Mouse (Mus musculus) B cell, adult 2 months (primary cell): ENCODE results near the gene Baiap2.

Source experiments
- DNase-seq, 2 experiments: peaks; one replicate each; pipeline ENCODE4 v3.0.0; 2022

The Baiap2 gene

GRCm38 (mm10) chr11:119920668-119921067 lies 21.9 kb upstream of the Baiap2 start:
- no peak for DNase-seq

- DNase-seq, result no peak
Measured at GRCm38 (mm10) chr11:119925176-119925575, 17.4 kb upstream of the Baiap2 start.

GRCm38 (mm10) chr11:119926762-119927161 lies 15.8 kb upstream of the Baiap2 start:
- DNase-seq, result no peak

DNA sequence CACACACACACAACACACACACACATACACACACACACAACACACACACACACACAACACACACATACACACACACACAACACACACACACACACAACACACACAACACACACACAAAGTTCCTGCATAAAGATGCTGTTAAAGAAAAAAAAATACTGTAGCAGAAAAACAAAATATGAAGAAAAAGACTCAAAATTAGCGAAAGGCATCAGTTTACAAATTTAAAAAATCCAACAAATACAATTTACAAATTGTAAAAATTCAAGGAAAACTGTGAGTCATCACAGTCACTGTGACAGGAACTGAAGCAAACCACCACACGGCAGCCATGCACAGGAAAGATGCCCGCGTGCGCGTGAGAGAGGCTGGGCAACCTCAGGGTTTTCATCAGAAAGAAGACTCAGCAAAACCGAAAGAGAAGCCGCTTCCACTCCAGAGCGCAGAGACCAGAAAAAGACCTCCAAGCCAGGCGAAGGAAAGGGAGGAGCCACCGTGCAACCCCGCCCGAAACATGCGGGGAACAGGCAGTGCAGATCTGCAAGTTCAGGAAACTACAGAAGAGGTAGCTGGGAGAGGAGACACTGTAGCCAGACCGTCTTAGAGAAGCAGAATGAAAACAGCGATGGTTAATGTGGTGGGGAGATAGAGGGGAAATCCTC lies 14.4 kb upstream of the Baiap2 start:
- DNase-seq, result peak; percentile 71 to 72

- DNase-seq, result no peak
Measured at GRCm38 (mm10) chr11:119929603-119930265, 12.8 kb upstream of the Baiap2 start.

DNA sequence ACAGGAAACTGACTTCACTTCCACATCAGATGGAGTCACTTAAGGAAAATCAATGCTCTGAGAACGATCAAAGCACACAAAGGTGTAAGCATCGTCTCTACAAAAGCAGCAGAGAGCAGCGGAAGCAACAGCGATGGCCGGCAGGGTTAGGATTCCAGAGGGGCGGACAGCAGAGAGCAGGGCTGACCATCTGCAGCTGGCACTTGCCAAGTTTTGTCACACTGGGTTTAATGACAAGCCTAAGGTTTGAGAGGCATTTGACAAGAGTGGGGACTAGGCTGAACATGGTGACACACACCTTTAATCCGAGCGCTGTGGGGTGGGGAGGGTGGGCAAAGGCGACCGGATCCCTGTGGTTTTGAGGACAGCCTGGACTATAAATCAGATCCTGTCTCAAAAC lies 10.8 kb upstream of the Baiap2 start:
- DNase-seq, result no peak

- no peak for DNase-seq
Measured at GRCm38 (mm10) chr11:119933142-119933541, 9.4 kb upstream of the Baiap2 start.

- DNase-seq, result peak in 1 of 2 experiments; percentile 30
Measured at GRCm38 (mm10) chr11:119933819-119934583, 8.6 kb upstream of the Baiap2 start.

DNA sequence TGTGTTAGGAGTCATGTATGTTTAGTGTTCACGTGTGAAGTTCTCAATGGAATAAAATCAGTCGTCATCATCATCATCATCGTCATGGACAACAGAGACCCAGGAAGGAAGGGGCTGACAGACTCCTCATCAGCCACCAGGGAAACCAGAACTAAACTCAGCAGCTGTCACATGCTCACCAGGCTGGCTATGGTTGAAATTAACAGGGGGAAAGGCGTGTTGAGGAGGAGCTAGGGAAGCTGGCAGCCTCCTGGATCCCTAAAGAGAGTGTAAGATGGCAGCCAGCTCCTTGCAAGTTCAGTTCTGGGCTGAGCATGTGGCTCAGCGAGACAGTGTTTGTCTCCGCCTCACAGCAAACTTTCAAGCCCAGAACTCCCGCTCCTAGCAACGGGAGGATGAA lies 7.8 kb upstream of the Baiap2 start:
- no peak for DNase-seq

DNA sequence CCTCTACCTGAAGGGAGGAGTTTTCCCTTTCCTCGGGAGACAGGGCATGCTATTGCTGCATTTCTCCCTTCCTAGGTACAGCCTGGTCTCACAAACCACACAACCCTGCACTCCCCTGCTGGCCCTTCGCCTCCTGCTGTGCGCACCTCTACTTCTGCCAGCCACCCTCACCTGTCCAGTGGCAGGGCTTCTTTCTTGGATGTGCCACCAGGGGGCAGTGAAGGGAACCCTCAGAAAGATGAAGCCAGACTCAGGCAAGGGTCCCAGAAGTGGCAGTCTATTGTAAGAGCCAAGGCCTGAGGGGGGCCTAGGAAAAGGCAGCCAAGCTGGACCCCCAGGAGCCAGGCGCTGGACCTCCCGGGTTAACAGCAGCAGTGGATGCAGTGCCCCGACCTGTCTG lies 7.1 kb upstream of the Baiap2 start:
- DNase-seq, result peak; percentile 83 to 85

- DNase-seq, result no peak
Measured at GRCm38 (mm10) chr11:119936456-119936855, 6.1 kb upstream of the Baiap2 start.

DNA sequence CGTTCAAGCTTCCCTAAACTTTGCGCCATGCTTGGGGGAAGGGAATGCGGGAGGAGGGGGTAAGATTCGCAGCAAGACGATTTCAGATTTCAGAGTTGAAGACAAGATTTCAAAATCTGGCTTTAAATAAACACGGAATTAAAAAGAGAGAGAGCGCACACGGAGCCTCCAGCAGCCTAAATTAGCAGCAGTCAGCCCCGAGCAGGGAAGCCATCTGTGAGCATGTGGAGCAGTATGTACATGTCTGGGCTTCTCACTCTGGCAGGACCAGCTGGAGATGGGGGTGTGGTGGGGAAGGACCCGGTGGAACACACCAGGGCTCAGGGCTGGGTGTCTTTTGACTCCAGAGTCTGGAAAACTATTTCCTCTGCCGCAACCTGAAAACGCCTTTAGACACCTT lies 5.3 kb upstream of the Baiap2 start:
- DNase-seq, result no peak

DNA sequence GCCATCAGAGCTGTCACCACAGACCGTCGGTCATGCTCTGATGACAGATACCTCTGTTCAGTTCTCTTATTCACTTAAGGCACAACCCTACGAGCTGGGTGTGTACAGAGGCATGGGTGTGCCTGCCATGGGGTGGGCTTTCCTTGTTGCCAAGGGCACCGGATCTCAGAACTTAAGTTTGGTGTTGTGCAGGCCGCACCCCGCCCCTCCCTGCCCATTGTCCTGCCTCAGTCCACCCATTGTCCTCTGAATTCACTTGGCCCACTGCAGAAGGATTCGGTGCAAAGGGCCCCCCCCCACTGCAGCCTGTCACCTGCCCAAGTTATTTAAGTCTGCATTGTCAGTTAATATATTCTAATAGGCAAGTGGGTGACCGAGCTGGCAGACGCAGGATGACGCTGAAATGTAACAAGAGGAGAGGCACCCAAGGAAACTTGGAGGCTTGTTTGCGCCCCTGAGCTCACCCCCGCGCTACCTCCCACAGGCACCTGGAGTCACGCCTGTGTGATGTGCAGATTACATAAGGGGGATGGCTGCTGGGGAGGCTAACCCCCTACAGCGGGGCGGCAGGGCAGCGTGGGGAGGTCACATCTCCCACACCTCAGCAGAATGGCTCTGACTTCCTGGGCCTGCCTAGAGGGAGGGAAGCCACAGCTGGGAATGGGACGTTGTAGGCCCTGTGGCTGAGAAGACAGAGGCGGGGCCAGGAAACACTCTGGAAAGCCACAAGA lies 4.6 kb upstream of the Baiap2 start:
- no peak for DNase-seq

DNA sequence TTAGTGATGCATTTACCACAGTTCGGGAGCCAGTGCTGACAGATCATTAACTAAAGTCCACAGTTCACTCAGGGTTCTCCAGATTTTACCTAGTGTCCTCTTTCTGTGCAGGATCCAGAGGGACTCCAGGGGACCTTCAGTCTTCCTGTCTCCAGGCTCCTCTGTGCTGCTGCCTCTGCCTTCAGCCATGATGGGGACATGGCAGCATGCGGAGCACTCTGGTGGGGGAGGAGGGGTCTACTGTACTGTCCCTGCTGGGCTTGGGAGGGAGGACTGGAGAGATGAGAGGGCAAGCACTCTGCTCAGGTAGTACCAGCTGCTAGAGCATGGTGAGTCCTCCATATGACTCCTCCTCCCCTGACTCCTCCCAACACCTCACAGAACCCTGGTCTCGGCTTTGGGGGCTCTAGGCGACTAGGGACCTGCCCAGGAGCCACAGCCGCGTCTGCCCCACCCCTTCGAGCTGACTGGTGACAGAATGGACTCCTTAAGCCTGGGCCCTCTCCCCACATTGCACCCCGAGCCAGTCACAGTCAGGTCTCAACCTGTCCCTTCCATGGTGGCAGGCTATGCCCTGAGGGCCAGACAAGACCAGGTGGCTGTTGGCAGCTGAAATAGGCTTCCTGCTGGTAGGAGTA lies 3.4 kb upstream of the Baiap2 start:
- DNase-seq, result no peak

DNA sequence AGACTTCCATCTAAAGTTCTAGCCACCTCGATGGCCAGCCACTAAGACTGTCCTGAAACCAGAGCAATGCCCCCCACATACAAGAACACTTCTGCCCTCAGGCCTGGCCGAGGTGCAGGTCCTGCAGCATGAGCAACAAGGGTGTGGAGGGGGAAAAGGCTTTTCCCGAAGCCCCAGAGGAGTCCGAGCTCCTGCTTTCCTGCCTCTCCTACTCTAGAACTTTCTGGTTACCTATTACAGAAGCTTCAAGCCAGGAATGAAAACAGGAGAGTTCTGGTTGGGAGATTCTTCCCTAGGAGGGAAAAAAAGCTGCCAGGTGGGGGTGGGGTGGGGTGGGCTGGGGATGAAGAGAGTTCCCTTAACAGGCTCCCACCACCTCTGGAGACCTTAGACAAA lies 2.9 kb upstream of the Baiap2 start:
- DNase-seq, result no peak

DNA sequence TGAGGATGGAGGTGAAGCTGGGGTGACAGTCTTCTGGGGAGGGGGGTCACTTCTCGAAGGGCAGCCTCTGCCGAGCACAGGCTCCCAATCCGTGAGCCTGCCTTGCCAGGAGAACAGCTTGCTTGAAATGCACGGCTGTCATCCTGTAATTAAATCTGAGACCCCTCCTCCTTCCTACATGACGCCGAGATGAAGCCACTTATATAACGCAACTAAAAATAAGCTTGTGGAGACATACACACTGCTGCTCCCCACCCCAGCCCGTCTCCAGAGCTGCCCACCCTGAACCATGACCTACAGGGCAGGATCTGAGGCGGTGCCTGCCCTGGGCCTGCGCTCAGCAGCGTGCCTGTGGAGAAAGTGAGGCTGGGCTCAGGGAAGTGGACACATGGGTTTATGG lies 2.4 kb upstream of the Baiap2 start:
- no peak for DNase-seq

DNA sequence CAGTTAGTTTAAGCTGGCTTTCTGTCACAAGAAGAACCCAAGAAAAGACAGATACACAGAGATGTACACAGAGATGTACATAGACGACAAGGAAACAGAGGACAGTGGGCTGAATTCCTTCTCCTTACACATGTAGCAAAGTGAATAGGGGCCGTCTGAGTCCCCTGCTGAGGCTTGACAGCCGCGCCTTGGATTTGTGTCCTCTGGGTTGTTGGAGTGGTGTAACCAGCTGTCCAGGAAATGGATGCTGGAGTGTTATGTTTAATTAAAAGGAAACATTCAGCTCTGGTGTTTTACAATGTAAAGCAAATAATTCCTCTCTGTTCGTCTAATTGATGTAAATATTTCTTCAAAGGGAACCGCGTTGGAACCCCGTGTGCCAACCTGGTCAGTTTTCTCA lies 769 bp upstream of the Baiap2 start:
- no peak for DNase-seq

GRCm38 (mm10) chr11:119942201-119942726 lies 299 bp upstream of the Baiap2 start:
- no peak for DNase-seq

DNA sequence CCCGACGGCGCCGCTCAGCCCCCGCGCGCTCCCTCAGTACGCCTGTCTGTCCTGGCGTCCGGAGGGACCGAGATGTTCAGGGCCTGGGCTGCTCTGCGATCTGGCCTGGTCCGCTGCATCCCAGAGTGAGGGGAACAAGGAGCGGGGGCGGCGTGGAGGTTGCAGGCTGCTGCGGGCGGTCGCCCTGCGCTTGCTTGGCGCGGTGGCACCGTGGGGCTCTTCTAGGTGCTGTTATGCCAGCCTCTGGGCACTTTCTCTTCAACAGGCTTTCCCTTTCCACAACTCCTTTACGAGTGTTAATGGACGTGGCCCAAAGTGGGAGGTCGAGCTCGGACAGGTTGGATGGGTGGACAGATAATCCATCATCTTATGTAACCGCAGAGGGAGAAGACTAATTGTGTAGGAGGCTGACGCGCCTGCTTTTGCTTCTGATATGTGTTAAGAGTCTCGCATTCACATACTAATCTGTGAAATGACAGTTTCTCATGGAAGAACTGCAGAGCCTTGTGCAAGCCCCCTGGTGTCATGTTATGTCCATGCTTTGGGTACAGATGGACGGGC lies 945 bp downstream of the Baiap2 start:
- peak; percentile 50 to 52 for DNase-seq

- no peak for DNase-seq
Measured at GRCm38 (mm10) chr11:119945343-119945742, 2.8 kb downstream of the Baiap2 start.

DNA sequence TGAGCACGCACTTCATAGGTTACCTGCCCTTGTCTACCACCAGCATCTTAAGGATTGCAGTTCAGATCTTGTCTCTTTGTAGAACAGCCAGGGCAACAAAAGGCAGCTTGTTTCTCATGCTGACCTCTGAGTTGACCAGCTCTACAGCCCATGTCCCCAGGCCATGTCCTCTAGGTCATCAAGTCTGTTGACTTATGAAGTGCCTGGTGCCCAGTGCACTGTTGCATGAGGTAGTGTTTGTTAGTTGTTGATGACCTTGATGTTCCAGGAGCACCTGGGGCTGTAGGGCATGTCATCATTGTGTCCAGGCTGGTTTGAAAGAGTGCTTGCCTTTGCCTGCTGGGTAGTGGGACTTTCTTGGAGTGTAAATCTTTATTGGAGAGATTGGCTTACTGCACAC lies 4.9 kb downstream of the Baiap2 start:
- no peak for DNase-seq

- no peak for DNase-seq
Measured at GRCm38 (mm10) chr11:119947897-119948296, 5.3 kb downstream of the Baiap2 start.
